ENCODE assay signal across 8 mouse cellular contexts in the genomic region with DNA sequence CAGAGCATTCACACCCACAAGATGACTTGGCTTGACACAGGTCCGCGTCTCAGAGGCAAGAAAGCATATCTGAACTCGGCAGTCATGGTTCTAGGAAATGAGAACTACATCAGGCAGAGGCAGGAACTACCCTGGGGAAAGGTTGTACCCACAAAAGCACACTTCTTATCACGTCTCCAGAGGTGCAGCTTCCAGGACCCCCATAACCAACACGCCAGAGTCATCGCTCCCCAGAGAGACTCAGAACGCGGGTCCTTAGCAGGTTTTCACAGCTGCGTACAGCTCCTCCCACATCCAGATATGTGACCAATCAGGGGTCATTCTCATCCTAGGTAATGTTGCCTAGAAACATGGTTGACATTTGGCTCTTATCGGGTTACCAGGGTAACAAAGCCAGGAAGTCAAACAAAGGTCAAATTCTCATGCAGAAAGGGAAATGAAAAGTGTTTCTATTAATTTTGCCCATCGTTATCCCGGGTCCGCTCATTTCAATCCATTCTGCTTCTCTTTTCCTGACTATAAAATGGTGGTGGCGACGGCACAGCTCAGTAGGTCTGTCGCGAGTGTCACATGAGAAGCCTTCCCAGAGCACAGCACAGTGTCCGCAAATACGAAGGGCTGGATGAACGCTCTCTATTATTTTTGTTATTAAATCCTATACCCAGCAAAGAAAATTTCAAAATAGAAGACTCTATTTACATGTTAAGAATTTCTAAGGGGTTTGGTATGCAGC. TPM values are rescaled to one million over a fixed set of nuclear protein-coding genes. Genes with fewer than 3 reads are reported as not detected.
A peak's percentile ranks its signal among the peaks of the same experiment; 100 is the strongest.
DNase-seq lines count a peak whose midpoint lies in the region; ATAC-seq and TF ChIP-seq lines count a peak whose summit lies in the region.

No protein-coding gene starts in this region.

- ATAC-seq in heart, embryonic 13.5 days (ENCODE audit: extremely low read depth, insufficient number of reproducible peaks, low FRiP score, low TSS enrichment), result peak; percentile 82; the same call in 1 of the 2 replicates
- ATAC-seq in limb, embryonic 14.5 days (ENCODE audit: low FRiP score, low read depth), result 0 out of 2 replicates have a peak, but pooled peaks have one; percentile 44

- 20% methylated on average over 20 of the region's 20 CpGs for WGBS in heart, embryonic 13.5 days
- WGBS in limb, embryonic 14.5 days, result 22% methylated on average over 20 of the region's 20 CpGs

- no peaks in the 10 kb centered on the region for H3K36me3 ChIP-seq in heart, embryonic 13.5 days
- H3K36me3 ChIP-seq in limb, embryonic 14.5 days (ENCODE audit: control insufficient read depth, insufficient read depth, low read length), result no peaks in the 10 kb centered on the region

- no peak for TF ChIP-seq POLR2A in limb, embryonic 14.5 days (IDR thresholded peaks at IDR 0.05; ENCODE audit: borderline replicate concordance, extremely low read depth, insufficient read depth, insufficient read length)

- peak overlapping the region; percentile 29; the same call in 1 of the 2 replicates for H3K9ac ChIP-seq in heart, embryonic 13.5 days
- H3K9ac ChIP-seq in limb, embryonic 14.5 days (ENCODE audit: low read depth, low read length, severe bottlenecking), result no peak overlapping the region

- intact Hi-C loops in gastrocnemius, postnatal 36 days (cut with DNase I), result loop anchor here (10.0 kb wide), 1 partner anchor 324 kb away; no protein-coding TSS in a partner anchor

- H3K4me2 ChIP-seq in heart, embryonic 13.5 days, result peak overlapping the region; percentile 78
- peak overlapping the region; percentile 38 for H3K4me2 ChIP-seq in limb, embryonic 14.5 days (replicated peaks; ENCODE audit: low read depth, low read length, severe bottlenecking)

- H3K9me3 ChIP-seq in heart, embryonic 13.5 days, result no peaks in the 10 kb centered on the region
- no peaks in the 10 kb centered on the region for H3K9me3 ChIP-seq in limb, embryonic 14.5 days (ENCODE audit: control insufficient read depth, low read length)

- peak; percentile 32 to 42 for DNase-seq in right cerebral cortex, postnatal 10 days (ENCODE audit: low spot score in 2 of 2)
- DNase-seq in right cerebral cortex, postnatal 36 days (ENCODE audit: low spot score in 2 of 2), result no peak
- peak; percentile 73 for DNase-seq in embryo, embryonic 10.5 days (ENCODE audit: low spot score)
- no peak for DNase-seq in limb, embryonic 14.5 days (ENCODE audit: low spot score)
- peak; percentile 43 for DNase-seq in neural tube, embryonic 10.5 days (ENCODE audit: extremely low spot score, low spot score)
- no peak for DNase-seq in thymus, postnatal 36 days
- DNase-seq in gastrocnemius, postnatal 36 days, result no peak

- H3K27me3 ChIP-seq in heart, embryonic 13.5 days (replicated peaks), result peaks cover under 1% of the 10 kb centered on the region
- no peaks in the 10 kb centered on the region for H3K27me3 ChIP-seq in limb, embryonic 14.5 days (ENCODE audit: control insufficient read depth, insufficient read depth, low read length)

- H3K4me1 ChIP-seq in heart, embryonic 13.5 days, result peaks cover 9% of the 10 kb centered on the region; the same call in 1 of the 2 replicates
- peaks cover 3% of the 10 kb centered on the region; the same call in 1 of the 2 replicates for H3K4me1 ChIP-seq in limb, embryonic 14.5 days (ENCODE audit: control insufficient read depth, insufficient read depth, low read length)

- no peak overlapping the region for H3K27ac ChIP-seq in heart, embryonic 13.5 days (replicated peaks)
- H3K27ac ChIP-seq in limb, embryonic 14.5 days (replicated peaks; ENCODE audit: low read depth, low read length), result no peak overlapping the region

- peak overlapping the region; percentile 51 for H3K4me3 ChIP-seq in heart, embryonic 13.5 days
- H3K4me3 ChIP-seq in limb, embryonic 14.5 days (replicated peaks; ENCODE audit: low read length), result peak overlapping the region; percentile 20

RNA-seq across cellular contexts. Expression of a gene that starts 47.3 kb away (rescaled TPM):
- polyA plus RNA-seq in heart, embryonic 13.5 days (2015; fragmentation: Nextera tagmentation; extraction: Ambion mirVana), result 87.9 and 92.9 TPM in 2 replicates
- polyA plus RNA-seq in limb, embryonic 14.5 days (2012; rRNA removed), result 132 and 138 TPM in 2 replicates
- polyA plus RNA-seq in limb, embryonic 14.5 days (2014; fragmentation: Nextera tagmentation; extraction: Ambion mirVana), result 165 and 166 TPM in 2 replicates
- total RNA-seq in gastrocnemius, postnatal 36 days (2021), result 10 to 100 TPM; 57.8 to 63.3 TPM

Comparison
In these comparisons a context has a peak if more than half of its experiments do, and no peak if none do; other contexts are left out.
1. DNase-seq: peak in right cerebral cortex, postnatal 10 days (2 of 2), embryo, embryonic 10.5 days (single experiment) and neural tube, embryonic 10.5 days (single experiment); none in right cerebral cortex, postnatal 36 days (0 of 2), limb, embryonic 14.5 days (single experiment), thymus, postnatal 36 days (0 of 2) and gastrocnemius, postnatal 36 days (0 of 2).